Mouse (Mus musculus) ES-E14 (cell line): Measurements from ENCODE around the gene Trim39.

Experiments used
- CHD2 ChIP-seq: IDR thresholded peaks from 2 replicates; pipeline ENCODE4 v1.6.1; 2014; ENCODE audit warnings: mild to moderate bottlenecking, low read depth, low read length, inconsistent platforms
- HCFC1 ChIP-seq: IDR thresholded peaks from 2 replicates; pipeline ENCODE4 v1.6.1; 2012; ENCODE audit warnings: low read length, inconsistent platforms, borderline replicate concordance; ENCODE audit not compliant: insufficient read depth
- ZC3H11A ChIP-seq: IDR thresholded peaks from 2 replicates; pipeline ENCODE4 v1.6.1; 2012; ENCODE audit warnings: low read depth, mild to moderate bottlenecking, inconsistent platforms, low read length, borderline replicate concordance
- ZNF384 ChIP-seq: IDR thresholded peaks from 2 replicates; pipeline ENCODE4 v1.6.1; 2012; ENCODE audit warnings: low read depth, low read length, inconsistent platforms

DNA sequence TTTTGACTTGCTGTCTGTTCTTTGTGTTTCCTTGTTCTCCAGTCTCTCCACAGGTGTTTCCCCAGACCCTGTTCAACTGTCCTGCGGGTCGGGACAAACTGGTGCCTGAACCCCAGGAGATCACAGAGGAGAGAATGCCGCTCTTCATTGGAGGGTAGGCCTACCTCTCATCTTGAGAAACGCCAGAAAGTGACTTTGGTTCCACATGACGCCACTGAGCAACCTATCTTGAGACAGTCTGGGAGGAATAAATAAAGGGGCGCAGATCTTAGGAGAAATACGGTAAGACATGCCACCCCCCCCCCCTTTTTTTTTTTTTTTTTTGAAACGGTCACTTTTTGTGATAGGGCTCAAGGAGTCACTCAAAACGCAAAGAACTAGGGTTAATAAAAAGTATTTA, 42.5 kb upstream of the Trim39 start:
- TF ChIP-seq CHD2, result no peak
- TF ChIP-seq ZNF384, result no peak
- no peak for TF ChIP-seq HCFC1
- TF ChIP-seq ZC3H11A, result no peak
